12 mouse cellular contexts compared by ENCODE assay signal in the genomic region with DNA sequence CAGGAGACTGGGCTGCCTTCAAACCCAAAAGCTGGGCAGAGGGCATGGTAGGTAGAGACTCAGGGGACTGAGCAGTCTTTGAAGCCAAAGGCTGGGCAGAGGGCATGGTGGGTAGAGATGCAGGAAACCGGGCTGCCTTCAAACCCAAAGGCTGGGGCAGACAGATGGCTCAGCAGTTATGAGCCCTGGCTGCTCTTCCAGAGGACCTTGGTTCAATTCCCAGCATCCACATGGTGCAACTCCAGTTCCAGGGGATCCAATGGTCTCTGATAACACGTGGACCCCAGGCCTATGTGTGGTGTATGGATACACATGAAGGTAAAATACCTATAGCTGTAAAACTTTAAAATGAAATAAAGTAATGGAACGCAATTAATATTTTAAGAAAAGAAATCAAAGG.
"Had no signal": no experiment of that assay in that cellular context is flagged by ENCODE, and none has a peak within 500 bp of the region (broad histone marks: within the 10 kb centered on the region; RNA-seq: fewer than 3 reads in every experiment).

No protein-coding gene starts in this region.

- DNase-seq: retina, postnatal 1 day; right cerebral cortex, adult 18-20 months; right cerebral cortex, postnatal 14 days; right cerebral cortex, postnatal 25 days; right cerebral cortex, postnatal 4 days; spleen, adult 18-20 months; thymus, adult 18-20 months; thymus, adult 2 months; thymus, postnatal 14 days; thymus, postnatal 25 days; thymus, postnatal 36 days; thymus, postnatal 4 days had no signal
